In genomic region chr7:63896276-63896967, GRCm38 (mm10) we compare ENCODE assay signal across 7 mouse cellular contexts. TPM values are rescaled to one million over a fixed set of nuclear protein-coding genes. Genes with fewer than 3 reads are reported as not detected.
DNase-seq lines count a peak whose midpoint lies in the region; ATAC-seq and TF ChIP-seq lines count a peak whose summit lies in the region.

No protein-coding gene starts in this region.

- ATAC-seq in midbrain, embryonic 11.5 days (ENCODE audit: low FRiP score), result peak; percentile 78

- H3K9ac ChIP-seq in liver, adult 2 months (ENCODE audit: low read depth, low read length), result peak overlapping the region; percentile 81
- peak overlapping the region; percentile 58; the same call in 1 of the 2 replicates for H3K9ac ChIP-seq in midbrain, embryonic 11.5 days (ENCODE audit: low read length)

- 23% methylated on average over 17 of the region's 17 CpGs for WGBS in liver, adult 2 months
- 17% methylated on average over 17 of the region's 17 CpGs for WGBS in embryonic facial prominence, embryonic 10.5 days
- 20% methylated on average over 17 of the region's 17 CpGs for WGBS in midbrain, embryonic 11.5 days

- no peaks in the 10 kb centered on the region for H3K27me3 ChIP-seq in liver, adult 2 months (ENCODE audit: control insufficient read depth, insufficient read depth, low read length)
- no peaks in the 10 kb centered on the region for H3K27me3 ChIP-seq in embryonic facial prominence, embryonic 10.5 days (replicated peaks; ENCODE audit: low read depth, poor library complexity, severe bottlenecking)
- no peaks in the 10 kb centered on the region for H3K27me3 ChIP-seq in midbrain, embryonic 11.5 days (ENCODE audit: control insufficient read depth, insufficient read depth, low read length)

- no peak for TF ChIP-seq POLR2A in liver, adult 2 months (IDR thresholded peaks at IDR 0.05; ENCODE audit: extremely low read depth, insufficient read depth, low read length)

- H3K27ac ChIP-seq in liver, adult 2 months (replicated peaks; ENCODE audit: insufficient read depth, low read depth, low read length), result peak overlapping the region; percentile 92
- peak overlapping the region; percentile 78 for H3K27ac ChIP-seq in embryonic facial prominence, embryonic 10.5 days (replicated peaks)
- no peak overlapping the region for H3K27ac ChIP-seq in midbrain, embryonic 11.5 days (ENCODE audit: low read depth, low read length)

- no peaks in the 10 kb centered on the region for H3K9me3 ChIP-seq in embryonic facial prominence, embryonic 10.5 days
- no peaks in the 10 kb centered on the region for H3K9me3 ChIP-seq in midbrain, embryonic 11.5 days (ENCODE audit: control insufficient read depth, low read length)

- no peak overlapping the region for H3K4me3 ChIP-seq in liver, adult 2 months (ENCODE audit: insufficient read depth, low read depth, low read length)
- H3K4me3 ChIP-seq in embryonic facial prominence, embryonic 10.5 days, result peak overlapping the region; percentile 57
- H3K4me3 ChIP-seq in midbrain, embryonic 11.5 days (ENCODE audit: low read depth, low read length), result peak overlapping the region; percentile 20

- H3K4me1 ChIP-seq in liver, adult 2 months (ENCODE audit: control insufficient read depth, insufficient read depth, low read length), result peaks cover 40% of the 10 kb centered on the region
- H3K4me1 ChIP-seq in embryonic facial prominence, embryonic 10.5 days, result peaks cover 26% of the 10 kb centered on the region
- H3K4me1 ChIP-seq in midbrain, embryonic 11.5 days (ENCODE audit: control insufficient read depth, insufficient read depth, low read length), result peaks cover 14% of the 10 kb centered on the region

- H3K4me2 ChIP-seq in midbrain, embryonic 11.5 days, result peak overlapping the region; percentile 53

- H3K36me3 ChIP-seq in liver, adult 2 months (ENCODE audit: control insufficient read depth, insufficient read depth, low read length), result no peaks in the 10 kb centered on the region
- H3K36me3 ChIP-seq in embryonic facial prominence, embryonic 10.5 days (replicated peaks), result peaks cover 2% of the 10 kb centered on the region
- H3K36me3 ChIP-seq in midbrain, embryonic 11.5 days (ENCODE audit: control insufficient read depth, insufficient read depth, low read length), result 0 out of 2 replicates have a peak, but pooled peaks cover 1% of the 10 kb centered on the region

- no peak for TF ChIP-seq CTCF in liver, adult 2 months (IDR thresholded peaks at IDR 0.05; ENCODE audit: low read depth, low read length)

- peaks cover 38% of the 10 kb centered on the region; the same call in 1 of the 2 replicates for H3K79me2 ChIP-seq in liver, adult 2 months (ENCODE audit: control insufficient read depth, insufficient read depth, low read length)

- no peak for DNase-seq in liver, adult 2 months (ENCODE audit: extremely low read depth, low read depth, low spot score)
- no peak for DNase-seq in liver
- no peak for DNase-seq in embryonic facial prominence, embryonic 10.5 days (ENCODE audit: low spot score)
- peak; percentile 36 for DNase-seq in heart, postnatal 4 days
- no peak for DNase-seq in midbrain, embryonic 11.5 days (ENCODE audit: low spot score, missing footprints)
- no peak for DNase-seq in layer of hippocampus, adult 9-10 months (ENCODE audit: low spot score)
- no peak for DNase-seq in layer of hippocampus, postnatal 10 days (ENCODE audit: low spot score in 2 of 2)

RNA-seq across cellular contexts. Expression of gene E030018B13Rik, which starts 20.2 kb away (rescaled TPM):
- 0.09 TPM in 1 of 2 replicates, not detected in the other for total RNA-seq in liver, adult 2 months (2014; rRNA removed)
- polyA plus RNA-seq in liver, adult 2 months (2012; rRNA removed), result not detected in 2 replicates
- not detected in 2 replicates for polyA plus RNA-seq in embryonic facial prominence, embryonic 10.5 days (2016; fragmentation: Nextera tagmentation; extraction: Ambion mirVana)
- total RNA-seq in heart, postnatal 4 days (2021), result not detected
- polyA plus RNA-seq in midbrain, embryonic 11.5 days (2014; fragmentation: Nextera tagmentation; extraction: Ambion mirVana), result 0.14 TPM in 1 of 2 replicates, not detected in the other
- not detected for total RNA-seq in layer of hippocampus, postnatal 10 days (2021)

RNA-seq across cellular contexts. Expression of gene Klf13, which starts 42.3 kb away (rescaled TPM):
- 26.2 and 26.4 TPM in 2 replicates for total RNA-seq in liver, adult 2 months (2014; rRNA removed)
- 14.1 and 19.8 TPM in 2 replicates for polyA plus RNA-seq in liver, adult 2 months (2012; rRNA removed)
- polyA plus RNA-seq in embryonic facial prominence, embryonic 10.5 days (2016; fragmentation: Nextera tagmentation; extraction: Ambion mirVana), result 22.1 and 23.9 TPM in 2 replicates
- 10 to 100 TPM; 52.1 to 53.2 TPM for total RNA-seq in heart, postnatal 4 days (2021)
- 31.5 and 32.0 TPM in 2 replicates for polyA plus RNA-seq in midbrain, embryonic 11.5 days (2014; fragmentation: Nextera tagmentation; extraction: Ambion mirVana)
- total RNA-seq in layer of hippocampus, postnatal 10 days (2021), result 100 to 1,000 TPM; 129 to 136 TPM
